Mouse (Mus musculus): Measurements from ENCODE around the gene Reg1.
"Not testable (repeated sequence)": the region's sequence is repeated elsewhere in the genome, so short reads cannot be mapped to it uniquely, and the experiment has no call there.

Gene Reg1

GRCm38 (mm10) chr6:78422411-78422810, at the start of gene Reg1:
TSS of gene Reg1 (plus strand) at chr6:78422711.
- not testable (repeated sequence) for DNase-seq (ENCODE audit: low spot score)

GRCm38 (mm10) chr6:78378765-78379164, 43.7 kb upstream of the Reg1 start, which contains the start of gene Reg3d:
TSS of gene Reg3d (minus strand) at chr6:78378865.
- DNase-seq (ENCODE audit: low spot score) = no peak

- DNase-seq (ENCODE audit: low spot score) = no peak
Measured at GRCm38 (mm10) chr6:78380409-78380808, 42.1 kb upstream of the Reg1 start, which contains the start of gene Reg3a. TSS of gene Reg3a (plus strand) at chr6:78380709.

GRCm38 (mm10) chr6:78385609-78386008, 36.9 kb upstream of the Reg1 start:
- no peak for DNase-seq (ENCODE audit: low spot score)

GRCm38 (mm10) chr6:78395323-78395722, 27.2 kb upstream of the Reg1 start, which contains the start of gene Reg2:
TSS of gene Reg2 (plus strand) at chr6:78395623.
- not testable (repeated sequence) for DNase-seq (ENCODE audit: low spot score)

GRCm38 (mm10) chr6:78425497-78425896, 3.0 kb downstream of the Reg1 start:
- DNase-seq (ENCODE audit: low spot score) = no peak

GRCm38 (mm10) chr6:78447202-78447601, 24.7 kb downstream of the Reg1 start:
- DNase-seq (ENCODE audit: low spot score) = no peak

- no peak for DNase-seq (ENCODE audit: low spot score)
Measured at GRCm38 (mm10) chr6:78448409-78448808, 25.9 kb downstream of the Reg1 start.

GRCm38 (mm10) chr6:78452804-78453203, 30.3 kb downstream of the Reg1 start:
- no peak for DNase-seq (ENCODE audit: low spot score)

- DNase-seq (ENCODE audit: low spot score) = no peak
Measured at GRCm38 (mm10) chr6:78460191-78460825, 37.8 kb downstream of the Reg1 start.

- no peak for DNase-seq (ENCODE audit: low spot score)
Measured at GRCm38 (mm10) chr6:78462360-78462759, 39.8 kb downstream of the Reg1 start.

- no peak for DNase-seq (ENCODE audit: low spot score)
Measured at GRCm38 (mm10) chr6:78463266-78463665, 40.8 kb downstream of the Reg1 start.

GRCm38 (mm10) chr6:78468772-78469171, 46.3 kb downstream of the Reg1 start, which contains the start of gene Reg3g:
TSS of gene Reg3g (minus strand) at chr6:78468872.
- DNase-seq (ENCODE audit: low spot score) = no peak

- DNase-seq (ENCODE audit: low spot score) = no peak
Measured at GRCm38 (mm10) chr6:78469287-78469686, 46.8 kb downstream of the Reg1 start.

Measured in yolk sac, embryonic 10.5 days (tissue).